Mouse (Mus musculus): ENCODE data around the gene Glrx2. TPM values are rescaled to one million over a fixed set of nuclear protein-coding genes. Genes with fewer than 3 reads are reported as not detected.
A peak's percentile ranks its signal among the peaks of the same experiment; 100 is the strongest.

Gene Glrx2
- polyA plus RNA-seq, 2 experiments: 65.8 to 74.4 TPM

- no peak for TF ChIP-seq POLR2A (IDR thresholded peaks at IDR 0.05; ENCODE audit: borderline replicate concordance, extremely low read depth, insufficient read depth, insufficient read length)
- DNase-seq (ENCODE audit: low spot score): peak; percentile 32
- Histone ChIP-seq H3K36me3 (ENCODE audit: control insufficient read depth, insufficient read depth, low read length) (peaks cover 3% of the 10 kb centered on the region; the same call in 1 of the 2 replicates), H3K9ac (ENCODE audit: low read depth, low read length, severe bottlenecking) (peak overlapping the region; percentile 91), H3K27me3 (ENCODE audit: control insufficient read depth, insufficient read depth, low read length) (no peaks in the 10 kb centered on the region), H3K4me2 (replicated peaks; ENCODE audit: low read depth, low read length, severe bottlenecking) (peak overlapping the region; percentile 46), H3K4me3 (replicated peaks; ENCODE audit: low read length) (peak overlapping the region; percentile 86), H3K9me3 (ENCODE audit: control insufficient read depth, low read length) (no peaks in the 10 kb centered on the region), H3K27ac (replicated peaks; ENCODE audit: low read depth, low read length) (peak overlapping the region; percentile 91), H3K4me1 (ENCODE audit: control insufficient read depth, insufficient read depth, low read length) (peaks cover 5% of the 10 kb centered on the region; the same call in 1 of the 2 replicates)
- peak; percentile 68 for ATAC-seq (ENCODE audit: low FRiP score, low read depth)
- WGBS: 0% methylated on average over 40 of the region's 48 CpGs
These were observed 13.9 kb upstream of the Glrx2 start for GRCm38 (mm10) chr1:143702141-143702740.

- Histone ChIP-seq H3K9me3 (ENCODE audit: control insufficient read depth, low read length) (no peaks in the 10 kb centered on the region), H3K27me3 (ENCODE audit: control insufficient read depth, insufficient read depth, low read length) (no peaks in the 10 kb centered on the region), H3K4me3 (replicated peaks; ENCODE audit: low read length) (peak within 1 kb of the TSS; percentile 86), H3K9ac (ENCODE audit: low read depth, low read length, severe bottlenecking) (peak within 1 kb of the TSS; percentile 91), H3K36me3 (ENCODE audit: control insufficient read depth, insufficient read depth, low read length) (0 out of 2 replicates have a peak, but pooled peaks cover 3% of the 10 kb centered on the region), H3K27ac (replicated peaks; ENCODE audit: low read depth, low read length) (peak within 1 kb of the TSS; percentile 91), H3K4me2 (replicated peaks; ENCODE audit: low read depth, low read length, severe bottlenecking) (peak within 1 kb of the TSS; percentile 46), H3K4me1 (ENCODE audit: control insufficient read depth, insufficient read depth, low read length) (peaks cover 5% of the 10 kb centered on the region; the same call in 1 of the 2 replicates)
- TF ChIP-seq POLR2A (IDR thresholded peaks at IDR 0.05; ENCODE audit: borderline replicate concordance, extremely low read depth, insufficient read depth, insufficient read length): 0 out of 2 replicates have a peak, but pooled peaks have one; percentile 47
- peak; percentile 87 for DNase-seq (ENCODE audit: low spot score)
- peak; percentile 99 for ATAC-seq (ENCODE audit: low FRiP score, low read depth)
- 0% methylated on average over 40 of the region's 74 CpGs for WGBS
These were observed 13.3 kb upstream of the Glrx2 start, which contains the start of gene Cdc73 for GRCm38 (mm10) chr1:143702741-143703262. Cdc73 (minus strand) TSS chr1:143702893.

- H3K4me2 ChIP-seq (replicated peaks; ENCODE audit: low read depth, low read length, severe bottlenecking): no peak overlapping the region
- H3K9me3 ChIP-seq (ENCODE audit: control insufficient read depth, low read length): no peaks in the 10 kb centered on the region
- no peaks in the 10 kb centered on the region for H3K36me3 ChIP-seq (ENCODE audit: control insufficient read depth, insufficient read depth, low read length)
- no peaks in the 10 kb centered on the region for H3K4me1 ChIP-seq (ENCODE audit: control insufficient read depth, insufficient read depth, low read length)
- no peak for ATAC-seq (ENCODE audit: low FRiP score, low read depth)
- DNase-seq (ENCODE audit: low spot score): no peak
- no peak for TF ChIP-seq POLR2A (IDR thresholded peaks at IDR 0.05; ENCODE audit: borderline replicate concordance, extremely low read depth, insufficient read depth, insufficient read length)
- H3K27ac ChIP-seq (replicated peaks; ENCODE audit: low read depth, low read length): no peak overlapping the region
- no peak overlapping the region for H3K4me3 ChIP-seq (replicated peaks; ENCODE audit: low read length)
- no peak overlapping the region for H3K9ac ChIP-seq (ENCODE audit: low read depth, low read length, severe bottlenecking)
- 73% methylated on average over 4 of the region's 4 CpGs for WGBS
- H3K27me3 ChIP-seq (ENCODE audit: control insufficient read depth, insufficient read depth, low read length): no peaks in the 10 kb centered on the region
These were observed 9.1 kb upstream of the Glrx2 start for GRCm38 (mm10) chr1:143707006-143707405.

GRCm38 (mm10) chr1:143708361-143708760 is 7.8 kb upstream of the Glrx2 start:
- Histone ChIP-seq H3K4me2 (replicated peaks; ENCODE audit: low read depth, low read length, severe bottlenecking) (no peak overlapping the region), H3K4me1 (ENCODE audit: control insufficient read depth, insufficient read depth, low read length) (no peaks in the 10 kb centered on the region), H3K27me3 (ENCODE audit: control insufficient read depth, insufficient read depth, low read length) (no peaks in the 10 kb centered on the region), H3K9me3 (ENCODE audit: control insufficient read depth, low read length) (no peaks in the 10 kb centered on the region), H3K4me3 (replicated peaks; ENCODE audit: low read length) (no peak overlapping the region), H3K27ac (replicated peaks; ENCODE audit: low read depth, low read length) (no peak overlapping the region), H3K9ac (ENCODE audit: low read depth, low read length, severe bottlenecking) (no peak overlapping the region), H3K36me3 (ENCODE audit: control insufficient read depth, insufficient read depth, low read length) (no peaks in the 10 kb centered on the region)
- no peak for ATAC-seq (ENCODE audit: low FRiP score, low read depth)
- no peak for DNase-seq (ENCODE audit: low spot score)
- 73% methylated on average over 6 of the region's 6 CpGs for WGBS
- TF ChIP-seq POLR2A (IDR thresholded peaks at IDR 0.05; ENCODE audit: borderline replicate concordance, extremely low read depth, insufficient read depth, insufficient read length): no peak

GRCm38 (mm10) chr1:143709966-143710626 is 6.0 kb upstream of the Glrx2 start:
- no peak for DNase-seq (ENCODE audit: low spot score)
- Histone ChIP-seq H3K27ac (replicated peaks; ENCODE audit: low read depth, low read length) (no peak overlapping the region), H3K4me3 (replicated peaks; ENCODE audit: low read length) (no peak overlapping the region), H3K36me3 (ENCODE audit: control insufficient read depth, insufficient read depth, low read length) (no peaks in the 10 kb centered on the region), H3K27me3 (ENCODE audit: control insufficient read depth, insufficient read depth, low read length) (no peaks in the 10 kb centered on the region), H3K4me1 (ENCODE audit: control insufficient read depth, insufficient read depth, low read length) (no peaks in the 10 kb centered on the region), H3K9ac (ENCODE audit: low read depth, low read length, severe bottlenecking) (no peak overlapping the region), H3K4me2 (replicated peaks; ENCODE audit: low read depth, low read length, severe bottlenecking) (no peak overlapping the region), H3K9me3 (ENCODE audit: control insufficient read depth, low read length) (no peaks in the 10 kb centered on the region)
- no peak for TF ChIP-seq POLR2A (IDR thresholded peaks at IDR 0.05; ENCODE audit: borderline replicate concordance, extremely low read depth, insufficient read depth, insufficient read length)
- ATAC-seq (ENCODE audit: low FRiP score, low read depth): no peak
- WGBS: 51% methylated on average over 7 of the region's 7 CpGs

Measured in limb, embryonic 14.5 days (tissue).